Mouse (Mus musculus) hindbrain, postnatal 0 days (tissue): ENCODE measurements around the gene Hunk. TPM values are rescaled to one million over a fixed set of nuclear protein-coding genes. Genes with fewer than 3 reads are reported as not detected.

Experiments
- ATAC-seq: fragments of 200-750 bp; cut with Nextera tagmentation; 2 replicates; pipeline ENCODE4 v1.8.0; 2017; ENCODE audit warnings: mild to moderate bottlenecking, moderate TSS enrichment, moderate library complexity
- DNase-seq: peaks from one replicate; pipeline ENCODE4 v3.0.0-alpha.2; 2015; ENCODE audit warnings: low spot score
- H3K27ac ChIP-seq: fragments of 300-500 bp; sonication (generic); 2 replicates; pipeline ENCODE4 v1.5.1; 2014; ENCODE audit warnings: mild to moderate bottlenecking
- H3K27me3 ChIP-seq: fragments of 300-500 bp; sonication (generic); 2 replicates; pipeline ENCODE4 v1.6.1; 2014; ENCODE audit warnings: low read length, mixed read lengths; ENCODE audit not compliant: insufficient read depth
- H3K36me3 ChIP-seq: fragments of 300-500 bp; sonication (generic); 2 replicates; pipeline ENCODE4 v1.6.1; 2014; ENCODE audit warnings: low read length, mixed read lengths; ENCODE audit not compliant: insufficient read depth
- H3K4me1 ChIP-seq: fragments of 300-500 bp; sonication (generic); 2 replicates; pipeline ENCODE4 v1.6.1; 2014; ENCODE audit warnings: antibody characterized with exemption, low read length, mixed read lengths; ENCODE audit not compliant: insufficient read depth
- H3K4me2 ChIP-seq: fragments of 300-500 bp; sonication (generic); 2 replicates; pipeline ENCODE4 v1.6.1; 2014; ENCODE audit warnings: low read depth, mild to moderate bottlenecking, low read length, moderate library complexity, mixed read lengths
- H3K4me3 ChIP-seq: fragments of 300-500 bp; sonication (generic); 2 replicates; pipeline ENCODE4 v1.5.1; 2014; ENCODE audit warnings: low read length
- H3K9ac ChIP-seq: fragments of 300-500 bp; sonication (generic); replicated peaks from 2 replicates; pipeline ENCODE4 v1.6.1; 2014; ENCODE audit warnings: mild to moderate bottlenecking, low read length, moderate library complexity, mixed read lengths
- H3K9me3 ChIP-seq: fragments of 300-500 bp; sonication (generic); 2 replicates; pipeline ENCODE4 v1.6.1; 2016; ENCODE audit warnings: low read length, mixed read lengths
- CTCF ChIP-seq: IDR thresholded peaks from 2 replicates; pipeline ENCODE4 v1.5.1; 2016; ENCODE audit warnings: antibody characterized with exemption, control low read depth, low read depth
- WGBS: fragments of 180-500 bp; shearing (Covaris S2); extraction: QIAGEN DNeasy Blood & Tissue Kit; methylation state at CpG from one replicate; pipeline ENCODE4 v1.1.7; 2014; 5-methylcytosine and 5-hydroxymethylcytosine counted together
- polyA plus RNA-seq: library from polyadenylated mRNA; unstranded; fragments of >200 nt; fragmentation: Nextera tagmentation; extraction: Ambion mirVana; gene quantifications from 2 replicates; pipeline ENCODE4 v1.2.1, GENCODE M21; 2015
- total RNA-seq: library from RNA; depleted of rRNA; stranded (reverse); fragments of >200 nt; gene quantifications from 2 replicates; pipeline ENCODE4 v1.2.3, GENCODE M21; 2014

Hunk gene
- total and polyA plus RNA-seq, 2 experiments from 2014 or later, result 3.6 to 13.3 TPM

DNA sequence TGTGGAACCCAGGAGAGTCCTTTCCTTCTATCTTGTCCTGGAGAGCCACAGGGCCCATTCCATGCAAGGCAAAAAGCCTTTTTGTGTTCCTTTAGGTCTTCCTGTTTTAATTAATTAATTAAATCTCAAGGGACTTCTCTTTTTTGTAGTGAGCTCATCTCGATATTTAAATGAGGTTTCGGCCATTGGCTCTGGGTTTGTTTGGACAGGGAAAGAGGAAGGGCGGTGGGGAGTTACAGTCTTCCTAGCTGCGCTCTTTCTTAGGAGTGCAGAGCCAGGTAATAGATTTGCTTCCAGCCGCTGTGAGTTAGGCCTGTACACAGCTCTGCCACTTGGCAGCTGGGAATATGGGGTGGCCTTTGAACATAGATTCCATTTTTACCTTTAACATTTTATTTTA, 40.4 kb downstream of the Hunk start:
- H3K27me3 ChIP-seq, result no peaks in the 10 kb centered on the region
- H3K9ac ChIP-seq, result no peak overlapping the region
- peaks cover 29% of the 10 kb centered on the region for H3K4me1 ChIP-seq
- 86% methylated on average over 5 of the region's 5 CpGs for WGBS
- H3K36me3 ChIP-seq, result no peaks in the 10 kb centered on the region
- no peak for TF ChIP-seq CTCF
- DNase-seq (no peak), ATAC-seq (no peak)
- no peak overlapping the region for H3K4me2 ChIP-seq
- H3K4me3 ChIP-seq, result no peak overlapping the region
- no peaks in the 10 kb centered on the region for H3K9me3 ChIP-seq
- H3K27ac ChIP-seq, result no peak overlapping the region

DNA sequence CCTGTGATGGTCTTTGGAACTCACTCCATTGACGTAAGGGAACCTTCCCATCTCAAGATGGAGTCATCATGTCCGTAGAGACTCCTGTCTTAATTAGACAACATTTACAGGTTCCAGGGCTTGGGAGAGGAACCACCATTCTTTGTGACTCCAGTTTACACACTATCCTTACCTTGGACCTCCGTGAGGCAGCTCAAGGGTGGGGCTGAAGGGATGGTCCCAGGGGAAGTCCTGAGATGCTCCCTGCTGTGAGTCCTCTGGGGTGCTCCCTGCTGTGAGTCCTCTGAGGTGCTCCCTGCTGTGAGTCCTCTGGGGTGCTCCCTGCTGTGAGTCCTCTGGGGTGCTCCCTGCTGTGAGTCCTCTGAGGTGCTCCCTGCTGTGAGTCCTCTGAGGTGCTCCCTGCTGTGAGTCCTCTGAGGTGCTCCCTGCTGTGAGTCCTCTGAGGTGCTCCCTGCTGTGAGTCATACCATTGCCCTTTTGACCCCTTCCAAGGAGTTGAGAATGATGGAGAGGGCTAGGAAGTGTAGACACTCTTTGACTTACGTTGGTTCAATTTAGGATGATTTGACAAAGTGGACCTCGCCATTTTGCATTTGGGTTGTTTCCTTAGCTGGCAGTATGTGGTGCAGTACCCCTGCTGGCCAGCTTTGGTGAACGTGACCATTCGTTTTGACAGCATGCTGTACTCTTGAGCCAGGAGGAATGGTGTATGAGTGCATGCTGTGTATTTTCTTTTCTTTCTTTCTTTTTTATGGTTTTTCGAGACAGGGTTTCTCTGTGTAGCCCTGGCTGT, 42.2 kb downstream of the Hunk start:
- H3K9ac ChIP-seq, result no peak overlapping the region
- no peak overlapping the region for H3K4me2 ChIP-seq
- H3K27ac ChIP-seq, result no peak overlapping the region
- H3K4me1 ChIP-seq, result peaks cover 15% of the 10 kb centered on the region
- DNase-seq (no peak), ATAC-seq (no peak)
- no peak overlapping the region for H3K4me3 ChIP-seq
- H3K27me3 ChIP-seq, result no peaks in the 10 kb centered on the region
- TF ChIP-seq CTCF, result no peak
- peaks cover 6% of the 10 kb centered on the region; the same call in 1 of the 2 replicates for H3K36me3 ChIP-seq
- WGBS, result 92% methylated on average over 8 of the region's 8 CpGs
- no peaks in the 10 kb centered on the region for H3K9me3 ChIP-seq

DNA sequence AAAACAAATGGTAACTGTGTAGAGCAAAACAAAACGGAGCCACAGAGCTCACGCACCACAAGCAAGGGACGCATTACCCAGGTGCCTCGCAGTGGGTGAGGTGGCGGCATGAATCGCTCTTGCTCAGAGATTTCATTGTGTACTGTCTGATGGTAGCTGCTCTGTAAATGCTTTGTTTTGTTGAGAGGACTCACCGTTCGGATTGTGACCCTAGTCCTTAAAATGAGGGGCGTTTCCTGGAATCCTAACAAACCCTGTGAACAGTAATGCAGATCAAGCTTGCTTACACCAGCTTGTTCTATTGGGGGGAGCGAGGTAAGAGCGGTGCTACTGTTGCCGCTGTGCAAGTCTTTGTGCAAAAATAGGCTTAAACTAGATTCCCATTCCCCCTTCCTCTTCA, 47.7 kb downstream of the Hunk start:
- 0 out of 2 replicates have a peak, but pooled peaks cover 3% of the 10 kb centered on the region for H3K4me1 ChIP-seq
- no peak overlapping the region for H3K27ac ChIP-seq
- TF ChIP-seq CTCF, result no peak
- H3K9me3 ChIP-seq, result no peaks in the 10 kb centered on the region
- H3K4me3 ChIP-seq, result no peak overlapping the region
- 98% methylated on average over 12 of the region's 12 CpGs for WGBS
- H3K36me3 ChIP-seq, result peaks cover 15% of the 10 kb centered on the region; the same call in 1 of the 2 replicates
- no peaks in the 10 kb centered on the region for H3K27me3 ChIP-seq
- ATAC-seq (no peak), DNase-seq (no peak)
- no peak overlapping the region for H3K9ac ChIP-seq
- H3K4me2 ChIP-seq, result no peak overlapping the region

DNA sequence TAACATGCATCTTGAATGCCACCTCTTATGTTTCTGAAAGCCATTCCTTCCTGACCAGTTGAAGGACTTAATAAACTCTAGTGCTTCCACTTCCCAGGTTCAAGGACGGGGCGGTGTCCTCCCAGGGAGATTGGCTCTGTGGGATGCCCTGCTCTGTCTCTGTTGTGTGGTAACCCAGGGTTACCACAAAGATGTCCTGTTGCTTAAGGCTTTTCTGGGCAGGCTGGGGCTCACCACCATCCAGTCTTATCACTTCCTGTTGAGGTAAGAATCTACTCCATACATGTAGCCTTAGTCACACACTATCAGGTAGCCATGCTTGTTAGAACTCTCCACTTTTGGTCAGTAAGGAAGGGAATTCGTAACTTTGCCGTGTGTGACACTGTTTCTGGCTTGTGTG, 49.4 kb downstream of the Hunk start:
- H3K27me3 ChIP-seq, result no peaks in the 10 kb centered on the region
- H3K4me3 ChIP-seq, result no peak overlapping the region
- no peak overlapping the region for H3K4me2 ChIP-seq
- DNase-seq (no peak), ATAC-seq (no peak)
- no peak for TF ChIP-seq CTCF
- WGBS, result 59% methylated on average over 4 of the region's 4 CpGs
- H3K9ac ChIP-seq, result no peak overlapping the region
- H3K27ac ChIP-seq, result no peak overlapping the region
- H3K9me3 ChIP-seq, result no peaks in the 10 kb centered on the region
- 0 out of 2 replicates have a peak, but pooled peaks cover 3% of the 10 kb centered on the region for H3K4me1 ChIP-seq
- H3K36me3 ChIP-seq, result peaks cover 15% of the 10 kb centered on the region; the same call in 1 of the 2 replicates

DNA sequence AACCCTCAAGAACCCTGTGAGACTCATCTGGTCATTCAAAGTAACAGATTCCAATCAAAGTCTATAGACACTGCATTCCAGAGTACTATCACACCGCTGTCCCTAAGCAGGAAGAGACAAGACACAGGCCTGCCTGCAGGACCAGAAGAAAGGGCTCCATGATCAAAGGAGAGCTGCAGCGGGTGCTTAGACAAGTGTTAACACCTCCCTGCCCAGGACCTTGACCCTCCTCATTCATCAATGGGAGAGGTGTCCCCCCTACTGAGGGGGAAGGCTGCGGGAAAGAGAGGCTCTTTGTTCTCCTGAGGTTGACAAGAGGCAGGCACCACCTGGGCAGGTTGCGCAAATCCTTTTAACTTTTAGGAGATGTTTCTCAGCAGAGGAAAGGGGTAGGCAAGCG, 51.5 kb downstream of the Hunk start:
- H3K27ac ChIP-seq, result no peak overlapping the region
- H3K27me3 ChIP-seq, result no peaks in the 10 kb centered on the region
- WGBS, result 43% methylated on average over 5 of the region's 5 CpGs
- ATAC-seq (no peak), DNase-seq (no peak)
- TF ChIP-seq CTCF, result no peak
- no peak overlapping the region for H3K4me3 ChIP-seq
- no peak overlapping the region for H3K4me2 ChIP-seq
- no peaks in the 10 kb centered on the region for H3K9me3 ChIP-seq
- no peak overlapping the region for H3K9ac ChIP-seq
- peaks cover 15% of the 10 kb centered on the region; the same call in 1 of the 2 replicates for H3K36me3 ChIP-seq
- 0 out of 2 replicates have a peak, but pooled peaks cover 3% of the 10 kb centered on the region for H3K4me1 ChIP-seq

DNA sequence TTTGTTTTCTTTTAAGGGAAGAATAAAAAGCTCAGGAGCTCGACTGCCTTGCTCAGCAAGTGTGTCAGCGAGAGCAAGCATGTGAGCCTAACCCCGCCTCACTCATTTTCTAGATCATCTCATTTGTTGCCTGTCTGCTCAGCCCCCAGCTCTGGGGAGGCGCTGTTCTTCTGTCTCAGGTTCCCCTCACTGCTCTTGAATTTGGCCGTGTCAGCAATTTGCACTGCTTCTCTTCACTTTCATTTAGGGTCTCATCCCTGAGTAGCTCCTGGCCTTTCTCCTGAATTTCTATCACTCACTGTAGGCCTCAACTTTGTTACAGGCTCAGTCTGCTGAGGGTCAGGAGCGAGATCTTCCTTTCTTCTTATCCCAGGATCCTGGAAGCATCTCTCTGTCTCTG, 53.7 kb downstream of the Hunk start:
- H3K36me3 ChIP-seq, result no peaks in the 10 kb centered on the region
- no peak overlapping the region for H3K27ac ChIP-seq
- no peak for ATAC-seq
- 0 out of 2 replicates have a peak, but pooled peaks cover 3% of the 10 kb centered on the region for H3K4me1 ChIP-seq
- no peak overlapping the region for H3K4me2 ChIP-seq
- H3K4me3 ChIP-seq, result no peak overlapping the region
- H3K9ac ChIP-seq, result no peak overlapping the region
- DNase-seq, result no peak
- TF ChIP-seq CTCF, result no peak
- WGBS, result 80% methylated on average over 6 of the region's 6 CpGs
- H3K27me3 ChIP-seq, result no peaks in the 10 kb centered on the region
- H3K9me3 ChIP-seq, result no peaks in the 10 kb centered on the region

DNA sequence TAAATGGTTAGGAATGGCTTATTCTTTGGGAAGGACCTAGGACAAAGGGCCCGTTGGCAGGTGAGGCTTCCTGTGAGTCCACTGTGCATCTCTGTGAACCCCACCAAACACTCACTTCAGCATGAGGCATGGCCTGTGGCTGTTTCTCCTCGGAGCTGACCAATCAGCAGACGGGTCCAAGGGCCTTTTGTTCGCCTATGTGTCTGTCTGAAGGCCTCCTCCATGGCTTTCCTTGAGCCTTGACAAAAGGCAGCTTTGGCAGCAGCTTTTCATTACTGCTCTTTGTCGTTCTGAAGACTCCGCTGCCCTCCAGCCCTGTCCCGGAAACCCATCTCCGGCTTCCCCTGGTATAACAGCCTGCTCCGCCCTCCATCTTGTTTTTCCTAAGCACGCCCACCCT, 54.8 kb downstream of the Hunk start:
- H3K27ac ChIP-seq, result no peak overlapping the region
- no peaks in the 10 kb centered on the region for H3K27me3 ChIP-seq
- no peak for TF ChIP-seq CTCF
- no peaks in the 10 kb centered on the region for H3K9me3 ChIP-seq
- H3K4me1 ChIP-seq, result 0 out of 2 replicates have a peak, but pooled peaks cover 3% of the 10 kb centered on the region
- no peak overlapping the region for H3K4me3 ChIP-seq
- WGBS, result 53% methylated on average over 10 of the region's 10 CpGs
- H3K9ac ChIP-seq, result no peak overlapping the region
- no peak for DNase-seq
- no peaks in the 10 kb centered on the region for H3K36me3 ChIP-seq
- no peak overlapping the region for H3K4me2 ChIP-seq
- no peak for ATAC-seq
